Mouse (Mus musculus) thymus, adult 2 months (tissue): ENCODE results near the gene Fam160a1. TPM values are rescaled to one million over a fixed set of nuclear protein-coding genes. Genes with fewer than 3 reads are reported as not detected.

Source experiments
- DNase-seq: peaks from one replicate; pipeline ENCODE4 v3.0.0; 2021
- H3K27ac ChIP-seq: fragments of 200-500 bp; 2 replicates; pipeline ENCODE4 v1.5.1; 2012; ENCODE audit warnings: low read length, control low read depth; ENCODE audit not compliant: control insufficient read depth, insufficient read depth
- H3K27me3 ChIP-seq: fragments of 200-500 bp; 2 replicates; pipeline ENCODE4 v1.6.1; 2012; ENCODE audit warnings: mild to moderate bottlenecking, low read length, moderate library complexity, mixed read lengths; ENCODE audit not compliant: control insufficient read depth, insufficient read depth
- H3K36me3 ChIP-seq: fragments of 200-500 bp; 2 replicates; pipeline ENCODE4 v1.6.1; 2012; ENCODE audit warnings: mild to moderate bottlenecking, low read length, moderate library complexity; ENCODE audit not compliant: control insufficient read depth, insufficient read depth
- H3K4me1 ChIP-seq: fragments of 200-500 bp; replicated peaks from 2 replicates; pipeline ENCODE4 v1.6.1; 2012; ENCODE audit warnings: low read length; ENCODE audit not compliant: control insufficient read depth, insufficient read depth
- H3K4me3 ChIP-seq: fragments of 200-500 bp; 2 replicates; pipeline ENCODE4 v1.5.1; 2012; ENCODE audit warnings: mild to moderate bottlenecking, low read length, control low read depth, moderate library complexity; ENCODE audit not compliant: control insufficient read depth, insufficient read depth
- CTCF ChIP-seq: fragments of 200-500 bp; IDR thresholded peaks from 2 replicates; pipeline ENCODE4 v1.5.1; 2012; ENCODE audit warnings: mild to moderate bottlenecking, control low read depth, low read length, moderate library complexity, borderline replicate concordance; ENCODE audit not compliant: control insufficient read depth, poor library complexity, insufficient read depth; ENCODE audit errors: extremely low read depth
- POLR2A ChIP-seq: fragments of 200-500 bp; IDR thresholded peaks from 2 replicates; pipeline ENCODE4 v1.6.1; 2012; ENCODE audit warnings: mild to moderate bottlenecking, low read length, control low read depth, moderate library complexity; ENCODE audit not compliant: control insufficient read depth, poor library complexity, insufficient read depth; ENCODE audit errors: extremely low read depth
- WGBS: fragments of 180-500 bp; shearing (Covaris S2); methylation state at CpG from one replicate; pipeline ENCODE4 v1.1.7; 2018; 5-methylcytosine and 5-hydroxymethylcytosine counted together
- polyA plus RNA-seq: library from polyadenylated mRNA; depleted of rRNA; stranded (reverse); fragments of >200 nt; gene quantifications from 2 replicates; pipeline ENCODE4 v1.2.3, GENCODE M21; 2012

The Fam160a1 gene
- polyA plus RNA-seq, 1 experiment = 5.4 TPM

GRCm38 (mm10) chr3:85681136-85681535, 136.0 kb downstream of the Fam160a1 start:
- WGBS = 96% methylated on average over 7 of the region's 7 CpGs
- no peaks in the 10 kb centered on the region for H3K4me1 ChIP-seq
- no peaks in the 10 kb centered on the region for H3K27me3 ChIP-seq
- TF ChIP-seq POLR2A (no peak), CTCF (no peak)
- no peaks in the 10 kb centered on the region for H3K36me3 ChIP-seq
- H3K27ac ChIP-seq = no peak overlapping the region
- H3K4me3 ChIP-seq = no peak overlapping the region
- DNase-seq = no peak

- WGBS = 91% methylated on average over 5 of the region's 5 CpGs
- H3K27ac ChIP-seq = no peak overlapping the region
- H3K4me3 ChIP-seq = no peak overlapping the region
- no peak for TF ChIP-seq POLR2A
- no peak for TF ChIP-seq CTCF
- H3K4me1 ChIP-seq = no peaks in the 10 kb centered on the region
- no peaks in the 10 kb centered on the region for H3K36me3 ChIP-seq
- no peaks in the 10 kb centered on the region for H3K27me3 ChIP-seq
- no peak for DNase-seq
These were observed 137.1 kb downstream of the Fam160a1 start for GRCm38 (mm10) chr3:85679960-85680359.

GRCm38 (mm10) chr3:85679312-85679933, 137.7 kb downstream of the Fam160a1 start:
- WGBS = 90% methylated on average over 8 of the region's 8 CpGs
- H3K27ac ChIP-seq = no peak overlapping the region

GRCm38 (mm10) chr3:85677952-85678351, 139.1 kb downstream of the Fam160a1 start:
- no peaks in the 10 kb centered on the region for H3K27me3 ChIP-seq
- H3K4me3 ChIP-seq = no peak overlapping the region
- WGBS = 83% methylated on average over 3 of the region's 3 CpGs
- no peak for TF ChIP-seq POLR2A
- no peak for TF ChIP-seq CTCF
- H3K36me3 ChIP-seq = no peaks in the 10 kb centered on the region
- no peak overlapping the region for H3K27ac ChIP-seq
- no peaks in the 10 kb centered on the region for H3K4me1 ChIP-seq
- no peak for DNase-seq

More at GRCm38 (mm10) chr3:85679312-85679933, 137.7 kb downstream of the Fam160a1 start:
- DNase-seq = no peak
- no peaks in the 10 kb centered on the region for H3K36me3 ChIP-seq
- no peaks in the 10 kb centered on the region for H3K27me3 ChIP-seq
- H3K4me1 ChIP-seq = no peaks in the 10 kb centered on the region
- H3K4me3 ChIP-seq = no peak overlapping the region
- TF ChIP-seq CTCF = no peak
- TF ChIP-seq POLR2A = no peak

- Histone ChIP-seq H3K27ac (no peak overlapping the region), H3K27me3 (no peaks in the 10 kb centered on the region), H3K36me3 (no peaks in the 10 kb centered on the region), H3K4me3 (no peak overlapping the region), H3K4me1 (no peaks in the 10 kb centered on the region)
- WGBS = 86% methylated on average over 8 of the region's 8 CpGs
- no peak for TF ChIP-seq POLR2A
- no peak for TF ChIP-seq CTCF
- no peak for DNase-seq
These were observed 140.0 kb downstream of the Fam160a1 start for GRCm38 (mm10) chr3:85677133-85677532.

GRCm38 (mm10) chr3:85669844-85670243, 147.2 kb downstream of the Fam160a1 start:
- Histone ChIP-seq H3K4me3 (no peak overlapping the region), H3K27ac (no peak overlapping the region), H3K4me1 (no peaks in the 10 kb centered on the region), H3K36me3 (no peaks in the 10 kb centered on the region), H3K27me3 (no peaks in the 10 kb centered on the region)
- TF ChIP-seq POLR2A (no peak), CTCF (no peak)
- WGBS = 93% methylated on average over 6 of the region's 6 CpGs
- no peak for DNase-seq

GRCm38 (mm10) chr3:85667683-85668082, 149.4 kb downstream of the Fam160a1 start:
- no peaks in the 10 kb centered on the region for H3K36me3 ChIP-seq
- TF ChIP-seq POLR2A = no peak
- TF ChIP-seq CTCF = no peak
- WGBS = 93% methylated on average over 6 of the region's 6 CpGs
- no peak for DNase-seq
- no peak overlapping the region for H3K4me3 ChIP-seq
- H3K27ac ChIP-seq = no peak overlapping the region
- no peaks in the 10 kb centered on the region for H3K4me1 ChIP-seq
- H3K27me3 ChIP-seq = no peaks in the 10 kb centered on the region
